ENCODE assay signal across 27 mouse cellular contexts in the genomic region with DNA sequence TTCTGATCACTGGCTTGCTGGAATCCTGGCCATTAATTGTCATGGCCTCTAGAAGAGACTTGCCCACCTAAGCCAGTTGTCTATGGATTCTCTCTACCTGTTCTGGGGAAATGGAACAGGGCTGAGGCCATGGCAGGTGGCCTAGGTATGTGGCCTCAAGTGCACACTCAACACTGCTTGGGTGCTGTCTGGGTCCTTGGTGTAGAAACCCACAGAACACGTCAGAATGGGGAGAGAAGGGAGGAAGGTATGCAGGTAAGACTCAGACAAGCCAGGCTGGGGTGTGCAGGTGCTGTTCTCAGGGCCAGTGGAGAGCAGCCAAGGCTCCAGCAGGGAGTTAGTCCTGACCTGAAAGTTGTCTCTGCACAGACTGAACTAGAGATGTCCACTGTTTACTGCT.
"Had no signal": no experiment of that assay in that cellular context is flagged by ENCODE, and none has a peak within 500 bp of the region (broad histone marks: within the 10 kb centered on the region; RNA-seq: fewer than 3 reads in every experiment).

No protein-coding gene starts in this region.

- H3K4me3 ChIP-seq: embryonic facial prominence, embryonic 10.5 days; embryonic facial prominence, embryonic 12.5 days; embryonic facial prominence, embryonic 13.5 days; embryonic facial prominence, embryonic 15.5 days; erythroblast, embryonic 14.5 days; forebrain, embryonic 10.5 days; forebrain, embryonic 12.5 days; forebrain, embryonic 13.5 days; forebrain, embryonic 15.5 days; gastrocnemius, adult 2 months; heart, adult 2 months had no signal

- ATAC-seq: forebrain, embryonic 13.5 days; forebrain, embryonic 14.5 days; forebrain, embryonic 15.5 days; forebrain, embryonic 16.5 days; forebrain, postnatal 0 days had no signal

- H3K27me3 ChIP-seq: embryonic facial prominence, embryonic 13.5 days; embryonic facial prominence, embryonic 15.5 days; forebrain, embryonic 13.5 days; forebrain, embryonic 15.5 days had no signal

- H3K4me2 ChIP-seq: embryonic facial prominence, embryonic 12.5 days; embryonic facial prominence, embryonic 13.5 days; embryonic facial prominence, embryonic 15.5 days; forebrain, embryonic 12.5 days; forebrain, embryonic 13.5 days; forebrain, embryonic 15.5 days had no signal

- H3K9ac ChIP-seq: embryonic facial prominence, embryonic 12.5 days; embryonic facial prominence, embryonic 13.5 days; embryonic facial prominence, embryonic 15.5 days; forebrain, embryonic 12.5 days; forebrain, embryonic 13.5 days; forebrain, embryonic 15.5 days; forebrain, postnatal 0 days had no signal

- H3K27ac ChIP-seq: embryonic facial prominence, embryonic 10.5 days; embryonic facial prominence, embryonic 12.5 days; embryonic facial prominence, embryonic 13.5 days; embryonic facial prominence, embryonic 15.5 days; forebrain, embryonic 10.5 days; forebrain, embryonic 12.5 days; forebrain, embryonic 13.5 days; forebrain, embryonic 15.5 days; gastrocnemius, adult 2 months; heart, adult 2 months had no signal

- H3K9me3 ChIP-seq: embryonic facial prominence, embryonic 10.5 days; embryonic facial prominence, embryonic 12.5 days; embryonic facial prominence, embryonic 13.5 days; embryonic facial prominence, embryonic 15.5 days; forebrain, embryonic 10.5 days; forebrain, embryonic 12.5 days; forebrain, embryonic 13.5 days; forebrain, embryonic 15.5 days had no signal

- H3K36me3 ChIP-seq: embryonic facial prominence, embryonic 10.5 days; embryonic facial prominence, embryonic 12.5 days; embryonic facial prominence, embryonic 13.5 days; embryonic facial prominence, embryonic 15.5 days; forebrain, embryonic 10.5 days; forebrain, embryonic 12.5 days; forebrain, embryonic 15.5 days had no signal

- DNase-seq: cerebellum, adult 8-10 months; cerebellum, adult 9-10 months; cerebellum, adult 9-11 months; cerebellum, postnatal 10 days; cerebellum, postnatal 14 days; cerebellum, postnatal 25 days; cerebellum, postnatal 36 days; embryo, embryonic 11 days; forebrain, postnatal 0 days; gastrocnemius, adult 2 months; gastrocnemius, postnatal 10 days; gastrocnemius, postnatal 14 days; gastrocnemius, postnatal 25 days; gastrocnemius, postnatal 36 days; heart, adult 18-20 months; heart, adult 2 months had no signal
